Mouse (Mus musculus) retina, embryonic 14.5 days (tissue): ENCODE measurements at regions not wholly inside any gene's neighbourhood (a gene's known extent, or its start where the extent isn't known, plus 50 kb on each side); places are given as distances from the start of the nearest gene placed in this dataset.

Experiments used
- DNase-seq: peaks from one replicate; pipeline ENCODE4 v3.0.0-alpha.2; 2015; ENCODE audit warnings: low spot score

DNA sequence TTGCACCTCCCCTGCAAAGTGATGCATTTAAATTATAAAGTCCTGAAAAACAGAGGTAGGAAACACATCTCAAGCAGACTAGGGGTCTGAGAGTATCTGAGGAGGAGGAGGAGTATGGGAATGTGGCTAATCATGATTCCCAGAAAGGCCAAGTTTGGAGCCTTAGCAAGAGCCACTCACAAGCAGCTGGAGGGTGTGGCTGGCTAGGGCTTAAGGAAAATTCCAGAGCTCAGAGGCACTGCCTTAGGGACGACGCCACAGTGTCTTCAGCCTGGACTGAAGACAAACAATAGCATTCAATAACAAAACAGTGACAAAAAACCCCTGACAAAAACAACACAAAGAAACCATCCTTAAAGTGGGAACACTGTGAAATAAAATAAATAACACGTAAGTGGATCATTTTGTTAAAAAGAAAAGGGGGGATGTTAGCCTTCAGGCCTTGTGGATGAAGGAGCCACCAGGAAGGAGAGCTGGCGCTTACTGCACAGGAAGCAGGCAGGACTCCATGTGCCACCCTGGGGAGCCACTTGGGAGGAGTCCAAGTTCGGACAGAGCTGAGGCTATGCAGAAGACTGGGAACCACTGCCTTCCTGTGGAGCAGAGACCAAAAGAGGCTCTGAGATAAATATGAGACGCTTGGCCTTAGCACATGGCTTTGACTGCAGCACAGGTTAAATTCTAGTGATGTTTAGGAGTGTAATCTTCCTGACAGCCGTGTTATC, 56.6 kb upstream of the Serpine2 start:
- DNase-seq = no peak
